Mouse (Mus musculus): ENCODE results near the gene Aldh6a1. TPM values are rescaled to one million over a fixed set of nuclear protein-coding genes. Genes with fewer than 3 reads are reported as not detected.
A peak's percentile ranks its signal among the peaks of the same experiment; 100 is the strongest.

Aldh6a1 gene
- polyA plus RNA-seq, 1 experiment from 2014 or later = 20.6 TPM

DNA sequence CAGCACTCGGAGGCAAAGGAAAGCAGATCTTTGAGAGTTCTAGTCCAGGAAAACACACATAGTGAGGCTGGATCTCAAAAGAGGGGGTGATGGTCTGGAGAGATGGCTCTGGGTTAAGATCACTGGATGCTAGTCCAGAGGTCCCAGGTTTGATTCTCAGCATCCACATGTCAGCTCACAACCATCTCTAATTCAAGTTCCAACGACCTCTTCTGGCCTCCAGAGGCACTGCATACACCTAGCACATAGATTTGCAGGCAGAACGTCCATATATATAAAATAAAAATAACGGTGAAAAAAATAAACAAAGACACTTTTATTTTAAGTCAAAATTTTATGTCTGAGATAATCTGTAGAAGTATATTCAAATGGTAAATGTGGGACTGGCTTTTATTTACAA, 43.5 kb downstream of the Aldh6a1 start:
- Histone ChIP-seq H3K9me3 (replicated peaks) (no peaks in the 10 kb centered on the region), H3K4me3 (no peak overlapping the region), H3K4me1 (peaks cover 20% of the 10 kb centered on the region), H3K27ac (no peak overlapping the region), H3K36me3 (no peaks in the 10 kb centered on the region), H3K27me3 (ENCODE audit: low read depth, poor library complexity, severe bottlenecking) (peaks cover 8% of the 10 kb centered on the region; the same call in 1 of the 2 replicates)
- 57% methylated on average over 4 of the region's 4 CpGs for WGBS
- no peak for DNase-seq (ENCODE audit: low spot score)

DNA sequence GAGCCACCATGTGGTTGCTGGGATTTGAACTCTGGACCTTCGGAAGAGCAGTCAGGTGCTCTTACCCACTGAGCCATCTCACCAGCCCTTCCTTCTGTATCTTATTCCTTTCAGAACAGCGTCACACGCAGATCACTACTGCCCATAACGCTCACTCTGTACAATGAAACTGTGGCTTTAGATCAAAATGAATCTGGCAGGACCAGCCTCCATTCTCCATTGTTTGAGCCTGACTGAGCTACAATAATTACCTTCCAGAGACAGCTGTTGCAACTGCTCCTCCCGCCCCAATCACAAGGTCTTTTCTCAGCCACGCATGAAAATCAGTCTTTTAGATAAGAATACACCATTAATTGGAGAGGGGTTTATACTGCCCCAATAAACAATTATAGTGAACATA, 46.3 kb downstream of the Aldh6a1 start:
- H3K27me3 ChIP-seq (ENCODE audit: low read depth, poor library complexity, severe bottlenecking) = 0 out of 2 replicates have a peak, but pooled peaks cover 3% of the 10 kb centered on the region
- 91% methylated on average over 6 of the region's 6 CpGs for WGBS
- H3K9me3 ChIP-seq (replicated peaks) = no peaks in the 10 kb centered on the region
- peak; percentile 20 for DNase-seq (ENCODE audit: low spot score)
- H3K36me3 ChIP-seq = no peaks in the 10 kb centered on the region
- peaks cover 20% of the 10 kb centered on the region for H3K4me1 ChIP-seq
- H3K4me3 ChIP-seq = no peak overlapping the region
- H3K27ac ChIP-seq = no peak overlapping the region

GRCm38 (mm10) chr12:84402923-84403322, 47.9 kb downstream of the Aldh6a1 start:
- Histone ChIP-seq H3K27ac (no peak overlapping the region), H3K4me3 (no peak overlapping the region), H3K36me3 (no peaks in the 10 kb centered on the region), H3K27me3 (ENCODE audit: low read depth, poor library complexity, severe bottlenecking) (0 out of 2 replicates have a peak, but pooled peaks cover 3% of the 10 kb centered on the region), H3K4me1 (peaks cover 6% of the 10 kb centered on the region), H3K9me3 (replicated peaks) (no peaks in the 10 kb centered on the region)
- WGBS = 78% methylated on average over 9 of the region's 9 CpGs
- no peak for DNase-seq (ENCODE audit: low spot score)

- DNase-seq (ENCODE audit: low spot score) = no peak
- H3K27ac ChIP-seq = no peak overlapping the region
- H3K27me3 ChIP-seq (ENCODE audit: low read depth, poor library complexity, severe bottlenecking) = no peaks in the 10 kb centered on the region
- H3K9me3 ChIP-seq (replicated peaks) = no peaks in the 10 kb centered on the region
- H3K4me3 ChIP-seq = no peak overlapping the region
- WGBS = 69% methylated on average over 3 of the region's 3 CpGs
- H3K4me1 ChIP-seq = peaks cover 2% of the 10 kb centered on the region; the same call in 1 of the 2 replicates
- H3K36me3 ChIP-seq = no peaks in the 10 kb centered on the region
These were observed 50.2 kb downstream of the Aldh6a1 start for GRCm38 (mm10) chr12:84400653-84401052.

DNA sequence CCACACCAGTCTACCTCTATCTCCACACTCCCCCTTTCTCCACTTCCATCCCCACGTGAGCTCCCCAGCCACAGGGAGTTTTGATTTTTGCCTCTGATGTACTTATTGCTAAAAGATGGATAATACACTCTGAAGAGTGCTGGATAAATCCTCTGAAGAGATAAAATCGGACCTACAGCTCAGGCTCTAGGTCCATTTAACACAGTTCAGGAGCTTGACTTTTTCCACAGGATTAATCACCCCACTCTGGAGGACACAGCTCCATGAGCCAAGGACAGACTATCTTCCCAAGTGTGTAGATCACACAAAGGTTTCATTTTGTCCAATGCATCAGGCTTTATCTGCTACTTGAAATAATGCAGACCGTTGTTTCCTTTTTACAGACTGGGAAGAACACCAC, 50.7 kb downstream of the Aldh6a1 start:
- Histone ChIP-seq H3K4me1 (peaks cover 2% of the 10 kb centered on the region; the same call in 1 of the 2 replicates), H3K27ac (no peak overlapping the region), H3K9me3 (replicated peaks) (no peaks in the 10 kb centered on the region), H3K4me3 (no peak overlapping the region), H3K27me3 (ENCODE audit: low read depth, poor library complexity, severe bottlenecking) (no peaks in the 10 kb centered on the region), H3K36me3 (no peaks in the 10 kb centered on the region)
- DNase-seq (ENCODE audit: low spot score) = no peak
- 87% methylated on average over 3 of the region's 3 CpGs for WGBS

- no peak overlapping the region for H3K27ac ChIP-seq
- H3K9me3 ChIP-seq (replicated peaks) = no peaks in the 10 kb centered on the region
- H3K4me3 ChIP-seq = no peak overlapping the region
- peaks cover 2% of the 10 kb centered on the region; the same call in 1 of the 2 replicates for H3K4me1 ChIP-seq
- H3K27me3 ChIP-seq (ENCODE audit: low read depth, poor library complexity, severe bottlenecking) = no peaks in the 10 kb centered on the region
- no peak for DNase-seq (ENCODE audit: low spot score)
- H3K36me3 ChIP-seq = no peaks in the 10 kb centered on the region
- WGBS = 77% methylated on average over 9 of the region's 9 CpGs
These were observed 51.1 kb downstream of the Aldh6a1 start for GRCm38 (mm10) chr12:84399663-84400062.

DNA sequence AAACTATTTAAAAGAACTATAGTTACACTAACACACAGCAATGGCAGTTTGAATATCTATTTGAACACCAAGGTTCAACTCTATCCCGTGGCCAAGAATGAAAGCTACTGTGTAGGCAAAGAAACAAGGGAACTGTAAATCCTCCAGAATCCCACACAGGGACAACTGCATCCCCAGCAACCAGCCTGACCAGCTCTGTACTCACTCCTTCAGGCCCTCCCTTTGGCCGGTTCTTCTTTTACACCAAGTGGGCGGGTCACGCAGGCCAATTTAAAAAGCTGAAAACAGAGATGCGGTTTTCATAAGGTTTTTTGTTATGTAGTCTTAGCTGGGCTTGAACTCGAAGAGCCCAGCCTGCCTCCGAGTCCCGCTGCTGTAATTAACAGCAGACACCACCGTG, 51.7 kb downstream of the Aldh6a1 start:
- H3K4me3 ChIP-seq = no peak overlapping the region

DNA sequence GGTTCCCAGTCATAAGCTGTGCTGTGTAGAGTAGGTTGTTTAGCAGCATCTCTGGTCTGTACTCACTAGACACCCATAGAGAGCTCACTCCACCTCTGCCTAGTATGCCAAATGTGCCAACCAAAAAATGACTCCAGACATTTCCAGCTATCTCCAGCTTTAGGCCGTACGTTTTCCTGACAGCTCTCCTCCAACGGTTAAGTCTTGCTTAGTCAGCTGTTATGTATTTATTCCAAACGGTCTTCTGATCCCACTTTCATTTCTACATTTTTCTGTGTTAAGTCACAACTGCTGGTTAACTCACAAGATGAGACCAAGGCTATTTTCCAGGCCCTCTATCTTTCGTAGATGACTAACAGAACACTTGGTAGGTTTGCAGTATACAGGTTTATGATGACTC, 52.2 kb downstream of the Aldh6a1 start:
- no peak for DNase-seq (ENCODE audit: low spot score)
- WGBS = 86% methylated on average over 5 of the region's 5 CpGs
- no peaks in the 10 kb centered on the region for H3K36me3 ChIP-seq
- H3K27ac ChIP-seq = no peak overlapping the region
- no peaks in the 10 kb centered on the region for H3K9me3 ChIP-seq (replicated peaks)
- no peaks in the 10 kb centered on the region for H3K27me3 ChIP-seq (ENCODE audit: low read depth, poor library complexity, severe bottlenecking)
- H3K4me3 ChIP-seq = no peak overlapping the region
- peaks cover 2% of the 10 kb centered on the region; the same call in 1 of the 2 replicates for H3K4me1 ChIP-seq

More for the DNA sequence above, 51.7 kb downstream of the Aldh6a1 start:
- no peak overlapping the region for H3K27ac ChIP-seq
- 74% methylated on average over 9 of the region's 9 CpGs for whole genome bisulfite sequencing
- no peak for DNase-seq (ENCODE audit: low spot score)
- H3K27me3 ChIP-seq (ENCODE audit: low read depth, poor library complexity, severe bottlenecking) = no peaks in the 10 kb centered on the region
- no peaks in the 10 kb centered on the region for H3K9me3 ChIP-seq (replicated peaks)
- H3K36me3 ChIP-seq = no peaks in the 10 kb centered on the region
- peaks cover 2% of the 10 kb centered on the region; the same call in 1 of the 2 replicates for H3K4me1 ChIP-seq

- Histone ChIP-seq H3K36me3 (no peaks in the 10 kb centered on the region), H3K4me1 (peaks cover 2% of the 10 kb centered on the region; the same call in 1 of the 2 replicates), H3K27me3 (ENCODE audit: low read depth, poor library complexity, severe bottlenecking) (no peaks in the 10 kb centered on the region), H3K4me3 (no peak overlapping the region), H3K27ac (no peak overlapping the region), H3K9me3 (replicated peaks) (no peaks in the 10 kb centered on the region)
- no peak for DNase-seq (ENCODE audit: low spot score)
These were observed 53.1 kb downstream of the Aldh6a1 start for GRCm38 (mm10) chr12:84397685-84398084.

GRCm38 (mm10) chr12:84396947-84397679, 53.7 kb downstream of the Aldh6a1 start:
- H3K36me3 ChIP-seq = no peaks in the 10 kb centered on the region
- H3K4me3 ChIP-seq = no peak overlapping the region
- H3K4me1 ChIP-seq = peaks cover 2% of the 10 kb centered on the region; the same call in 1 of the 2 replicates
- no peak for DNase-seq (ENCODE audit: low spot score)
- no peaks in the 10 kb centered on the region for H3K9me3 ChIP-seq (replicated peaks)
- 91% methylated on average over 14 of the region's 14 CpGs for WGBS
- H3K27ac ChIP-seq = no peak overlapping the region
- H3K27me3 ChIP-seq (ENCODE audit: low read depth, poor library complexity, severe bottlenecking) = no peaks in the 10 kb centered on the region

DNA sequence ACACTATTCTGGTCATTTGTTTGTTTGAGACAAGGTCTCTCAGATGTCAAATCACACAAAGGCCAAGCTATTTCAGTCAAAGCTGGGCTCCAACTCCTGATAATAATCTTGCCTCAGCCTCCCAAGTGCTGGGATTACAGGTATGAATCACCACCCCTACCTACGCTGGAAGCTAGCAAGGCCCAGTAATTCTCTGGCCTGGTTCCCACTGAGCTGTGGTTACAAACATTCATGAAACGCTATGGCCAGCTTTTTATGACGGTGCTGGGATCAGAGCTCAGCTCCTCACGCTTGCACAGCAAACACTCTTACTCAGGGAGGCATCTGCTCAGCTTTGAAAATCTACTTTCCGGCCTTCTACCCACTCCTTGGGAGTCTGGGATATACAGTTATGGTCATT, 57.0 kb downstream of the Aldh6a1 start:
- Histone ChIP-seq H3K4me1 (no peaks in the 10 kb centered on the region), H3K9me3 (replicated peaks) (no peaks in the 10 kb centered on the region), H3K27ac (no peak overlapping the region), H3K36me3 (no peaks in the 10 kb centered on the region), H3K27me3 (ENCODE audit: low read depth, poor library complexity, severe bottlenecking) (no peaks in the 10 kb centered on the region), H3K4me3 (no peak overlapping the region)
- no peak for DNase-seq (ENCODE audit: low spot score)
- 89% methylated on average over 5 of the region's 5 CpGs for WGBS

GRCm38 (mm10) chr12:84392681-84393080, 58.1 kb downstream of the Aldh6a1 start:
- Histone ChIP-seq H3K4me1 (no peaks in the 10 kb centered on the region), H3K36me3 (no peaks in the 10 kb centered on the region), H3K4me3 (no peak overlapping the region), H3K27ac (no peak overlapping the region), H3K9me3 (replicated peaks) (no peaks in the 10 kb centered on the region), H3K27me3 (ENCODE audit: low read depth, poor library complexity, severe bottlenecking) (no peaks in the 10 kb centered on the region)
- 98% methylated on average over 4 of the region's 4 CpGs for WGBS
- DNase-seq (ENCODE audit: low spot score) = no peak

DNA sequence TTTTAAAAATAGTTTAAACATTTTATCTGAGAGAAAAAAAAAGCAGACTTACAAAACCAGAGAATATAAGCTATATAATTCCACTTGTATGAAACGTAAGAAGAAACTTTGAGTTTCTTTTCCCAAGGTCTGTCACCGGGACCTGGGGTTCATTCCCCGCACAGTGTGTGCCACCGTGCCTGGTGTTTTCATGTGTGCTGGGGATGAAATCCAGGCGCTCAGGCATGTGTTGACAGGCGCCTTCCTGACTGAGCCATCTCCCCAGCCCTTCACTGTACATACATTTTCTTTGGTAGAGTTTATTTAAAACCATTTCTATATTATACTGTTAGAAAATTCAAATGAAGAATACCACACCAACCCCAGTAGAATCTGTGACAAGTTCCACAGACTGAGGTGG, 60.5 kb downstream of the Aldh6a1 start:
- Histone ChIP-seq H3K27ac (no peak overlapping the region), H3K4me1 (no peaks in the 10 kb centered on the region), H3K27me3 (ENCODE audit: low read depth, poor library complexity, severe bottlenecking) (no peaks in the 10 kb centered on the region), H3K36me3 (no peaks in the 10 kb centered on the region), H3K9me3 (replicated peaks) (no peaks in the 10 kb centered on the region), H3K4me3 (no peak overlapping the region)
- WGBS = 77% methylated on average over 6 of the region's 6 CpGs
- peak; percentile 41 for DNase-seq (ENCODE audit: low spot score)

Measured in limb, embryonic 10.5 days (tissue).